Mouse (Mus musculus): Measurements from ENCODE around the gene Creb3l2.

DNA sequence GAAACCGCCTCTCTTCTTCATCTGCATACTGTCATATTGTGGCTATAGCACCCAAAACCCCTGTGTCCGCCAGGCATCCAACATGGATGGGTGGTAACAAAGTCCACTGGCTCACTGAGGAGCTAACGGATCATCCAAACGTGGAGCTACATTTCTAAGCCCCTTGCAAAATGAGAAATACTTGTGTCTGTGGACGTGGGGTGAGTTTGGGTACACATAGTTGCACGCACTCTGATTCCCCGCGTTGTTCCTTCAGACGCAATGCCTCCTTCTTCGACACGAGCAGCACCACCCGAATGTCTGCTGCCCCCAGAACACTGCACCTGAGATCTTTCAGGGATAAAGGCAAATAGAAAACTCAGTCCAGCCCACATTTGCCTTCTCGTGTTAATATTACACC is 4.9 kb downstream of the Creb3l2 start:
- TF ChIP-seq GATA1 (IDR thresholded peaks at IDR 0.05; ENCODE audit: borderline replicate concordance, low read length) = no peak
- TF ChIP-seq FLI1 (IDR thresholded peaks at IDR 0.05; ENCODE audit: low read length) = no peak
